Mouse (Mus musculus) liver, embryonic 12.5 days (tissue): Measurements from ENCODE around the gene Tceal9. TPM values are rescaled to one million over a fixed set of nuclear protein-coding genes. Genes with fewer than 3 reads are reported as not detected.
"Not testable (repeated sequence)": the region's sequence is repeated elsewhere in the genome, so short reads cannot be mapped to it uniquely, and the experiment has no call there.

ENCODE experiments used
- ATAC-seq: fragments of 200-750 bp; cut with Nextera tagmentation; 2 replicates; pipeline ENCODE4 v1.8.0; 2017; ENCODE audit warnings: moderate number of reproducible peaks, mild to moderate bottlenecking, moderate library complexity
- H3K27ac ChIP-seq: fragments of 300-500 bp; sonication (generic); 2 replicates; pipeline ENCODE4 v1.5.1; 2016; ENCODE audit warnings: mild to moderate bottlenecking
- H3K27me3 ChIP-seq: fragments of 300-500 bp; sonication (generic); replicated peaks from 2 replicates; pipeline ENCODE4 v1.6.1; 2016; ENCODE audit warnings: mild to moderate bottlenecking, moderate library complexity
- H3K36me3 ChIP-seq: fragments of 300-500 bp; sonication (generic); 2 replicates; pipeline ENCODE4 v1.6.1; 2016; ENCODE audit warnings: mild to moderate bottlenecking, moderate library complexity
- H3K4me1 ChIP-seq: fragments of 300-500 bp; sonication (generic); 2 replicates; pipeline ENCODE4 v1.6.1; 2016
- H3K4me2 ChIP-seq: fragments of 300-500 bp; sonication (generic); 2 replicates; pipeline ENCODE4 v1.6.1; 2016; ENCODE audit warnings: mild to moderate bottlenecking, moderate library complexity
- H3K4me3 ChIP-seq: fragments of 300-500 bp; sonication (generic); 2 replicates; pipeline ENCODE4 v1.5.1; 2016; ENCODE audit warnings: mild to moderate bottlenecking, moderate library complexity
- H3K9ac ChIP-seq: fragments of 300-500 bp; sonication (generic); 2 replicates; pipeline ENCODE4 v1.6.1; 2016; ENCODE audit warnings: mild to moderate bottlenecking, moderate library complexity
- H3K9me3 ChIP-seq: fragments of 300-500 bp; sonication (generic); replicated peaks from 2 replicates; pipeline ENCODE4 v1.6.1; 2016; ENCODE audit warnings: mild to moderate bottlenecking, moderate library complexity
- WGBS: fragments of 180-500 bp; shearing (Covaris S2); methylation state at CpG from one replicate; pipeline ENCODE4 v1.1.7; 2016; ENCODE audit not compliant: insufficient replicate concordance; 5-methylcytosine and 5-hydroxymethylcytosine counted together
- polyA plus RNA-seq: library from polyadenylated mRNA; unstranded; fragments of >200 nt; fragmentation: Nextera tagmentation; extraction: Ambion mirVana; gene quantifications from 2 replicates; pipeline ENCODE4 v1.2.1, GENCODE M21; 2016

The Tceal9 gene
- polyA plus RNA-seq, 1 experiment from 2014 or later, result 224 TPM

GRCm38 (mm10) chrX:136238118-136238517 is 6.8 kb upstream of the Tceal9 start:
- no peak for ATAC-seq
- no peak overlapping the region for H3K4me3 ChIP-seq
- no peaks in the 10 kb centered on the region for H3K9me3 ChIP-seq
- H3K4me2 ChIP-seq, result no peak overlapping the region
- H3K4me1 ChIP-seq, result no peaks in the 10 kb centered on the region
- no peaks in the 10 kb centered on the region for H3K36me3 ChIP-seq
- WGBS, result 38% methylated on average over 3 of the region's 3 CpGs
- no peak overlapping the region for H3K27ac ChIP-seq
- H3K27me3 ChIP-seq, result no peaks in the 10 kb centered on the region
- no peak overlapping the region for H3K9ac ChIP-seq

GRCm38 (mm10) chrX:136243181-136243580 is 1.7 kb upstream of the Tceal9 start:
- ATAC-seq, result no peak
- H3K36me3 ChIP-seq, result peaks cover 11% of the 10 kb centered on the region; the same call in 1 of the 2 replicates
- H3K27ac ChIP-seq, result no peak overlapping the region
- no peaks in the 10 kb centered on the region for H3K27me3 ChIP-seq
- no peaks in the 10 kb centered on the region for H3K9me3 ChIP-seq
- no peak overlapping the region for H3K4me3 ChIP-seq
- H3K4me1 ChIP-seq, result peaks cover 6% of the 10 kb centered on the region
- H3K4me2 ChIP-seq, result no peak overlapping the region
- 82% methylated on average over 2 of the region's 2 CpGs for WGBS
- H3K9ac ChIP-seq, result no peak overlapping the region

GRCm38 (mm10) chrX:136245521-136246071 is 717 bp downstream of the Tceal9 start:
- peak overlapping the region; percentile 67 for H3K27ac ChIP-seq
- H3K4me1 ChIP-seq, result peaks cover 6% of the 10 kb centered on the region
- whole genome bisulfite sequencing, result 22% methylated on average over 12 of the region's 15 CpGs
- H3K36me3 ChIP-seq, result peaks cover 11% of the 10 kb centered on the region; the same call in 1 of the 2 replicates
- H3K4me2 ChIP-seq, result peak overlapping the region; percentile 78
- peak overlapping the region; percentile 71 for H3K9ac ChIP-seq
- H3K4me3 ChIP-seq, result peak overlapping the region; percentile 66
- peak; percentile 62 for ATAC-seq
- H3K9me3 ChIP-seq, result no peaks in the 10 kb centered on the region
- no peaks in the 10 kb centered on the region for H3K27me3 ChIP-seq

GRCm38 (mm10) chrX:136248811-136249210 is 3.9 kb downstream of the Tceal9 start:
- Histone ChIP-seq H3K4me2 (no peak overlapping the region), H3K36me3 (peaks cover 11% of the 10 kb centered on the region; the same call in 1 of the 2 replicates), H3K9me3 (no peaks in the 10 kb centered on the region), H3K9ac (no peak overlapping the region), H3K27ac (no peak overlapping the region), H3K4me1 (peaks cover 21% of the 10 kb centered on the region), H3K27me3 (no peaks in the 10 kb centered on the region), H3K4me3 (no peak overlapping the region)
- no peak for ATAC-seq
- WGBS, result 77% methylated on average over 6 of the region's 6 CpGs

GRCm38 (mm10) chrX:136249671-136250070 is 4.8 kb downstream of the Tceal9 start:
- WGBS, result 66% methylated on average over 7 of the region's 7 CpGs
- Histone ChIP-seq H3K4me3 (no peak overlapping the region), H3K9me3 (no peaks in the 10 kb centered on the region), H3K36me3 (peaks cover 11% of the 10 kb centered on the region; the same call in 1 of the 2 replicates), H3K27ac (no peak overlapping the region), H3K27me3 (no peaks in the 10 kb centered on the region), H3K4me1 (peaks cover 21% of the 10 kb centered on the region), H3K4me2 (no peak overlapping the region), H3K9ac (no peak overlapping the region)
- no peak for ATAC-seq

GRCm38 (mm10) chrX:136252023-136252729 is 7.3 kb downstream of the Tceal9 start:
- Histone ChIP-seq H3K36me3 (peaks cover 9% of the 10 kb centered on the region; the same call in 1 of the 2 replicates), H3K9me3 (no peaks in the 10 kb centered on the region), H3K4me2 (peak overlapping the region; percentile 39), H3K27ac (0 out of 2 replicates have a peak overlapping the region, but pooled peaks have one; percentile 30), H3K4me3 (no peak overlapping the region), H3K4me1 (peaks cover 15% of the 10 kb centered on the region; the same call in 1 of the 2 replicates), H3K27me3 (no peaks in the 10 kb centered on the region), H3K9ac (no peak overlapping the region)
- WGBS, result 37% methylated on average over 6 of the region's 6 CpGs
- ATAC-seq, result peak; percentile 89

GRCm38 (mm10) chrX:136267720-136268119 is 22.8 kb downstream of the Tceal9 start:
- WGBS, result 66% methylated on average over 5 of the region's 5 CpGs
- no peak overlapping the region for H3K9ac ChIP-seq
- H3K9me3 ChIP-seq, result no peaks in the 10 kb centered on the region
- H3K36me3 ChIP-seq, result peaks cover 7% of the 10 kb centered on the region; the same call in 1 of the 2 replicates
- H3K4me3 ChIP-seq, result no peak overlapping the region
- 0 out of 2 replicates have a peak, but pooled peaks cover 3% of the 10 kb centered on the region for H3K4me1 ChIP-seq
- H3K27me3 ChIP-seq, result 0 out of 2 replicates have a peak, but pooled peaks cover 6% of the 10 kb centered on the region
- no peak overlapping the region for H3K4me2 ChIP-seq
- ATAC-seq, result no peak
- no peak overlapping the region for H3K27ac ChIP-seq

- WGBS, result 71% methylated on average over 4 of the region's 4 CpGs
- H3K4me2 ChIP-seq, result no peak overlapping the region
- no peak overlapping the region for H3K27ac ChIP-seq
- ATAC-seq, result no peak
- no peak overlapping the region for H3K9ac ChIP-seq
- 0 out of 2 replicates have a peak, but pooled peaks cover 3% of the 10 kb centered on the region for H3K4me1 ChIP-seq
- H3K9me3 ChIP-seq, result no peaks in the 10 kb centered on the region
- H3K36me3 ChIP-seq, result peaks cover 7% of the 10 kb centered on the region; the same call in 1 of the 2 replicates
- H3K27me3 ChIP-seq, result 0 out of 2 replicates have a peak, but pooled peaks cover 3% of the 10 kb centered on the region
- H3K4me3 ChIP-seq, result no peak overlapping the region
Measured at GRCm38 (mm10) chrX:136268173-136268572, 23.3 kb downstream of the Tceal9 start.

GRCm38 (mm10) chrX:136269743-136270392 is 25.0 kb downstream of the Tceal9 start, which contains the start of gene Bex3:
Gene Bex3 (plus strand): TSS chrX:136270253.
- H3K27ac ChIP-seq, H3K4me1 ChIP-seq, H3K9me3 ChIP-seq, H3K27me3 ChIP-seq, H3K36me3 ChIP-seq: not testable (repeated sequence)
- peak within 1 kb of the TSS; percentile 56 for H3K4me3 ChIP-seq
- WGBS, result 53% methylated on average over 6 of the region's 30 CpGs
- peak; percentile 98 for ATAC-seq
- H3K4me2 ChIP-seq, result peak within 1 kb of the TSS; percentile 61
- peak within 1 kb of the TSS; percentile 71 for H3K9ac ChIP-seq

- not testable (repeated sequence) for H3K9me3 ChIP-seq, H3K36me3 ChIP-seq, H3K27ac ChIP-seq, H3K27me3 ChIP-seq, H3K4me1 ChIP-seq
- 11% methylated on average over 16 of the region's 60 CpGs for WGBS
- peak; percentile 31 for ATAC-seq
- Histone ChIP-seq H3K4me2 (peak overlapping the region; percentile 61), H3K9ac (peak overlapping the region; percentile 71), H3K4me3 (peak overlapping the region; percentile 56)
Measured at GRCm38 (mm10) chrX:136270393-136271111, 25.7 kb downstream of the Tceal9 start.

- H3K27ac ChIP-seq, result no peak overlapping the region
- peaks cover 4% of the 10 kb centered on the region; the same call in 1 of the 2 replicates for H3K27me3 ChIP-seq
- no peak overlapping the region for H3K4me3 ChIP-seq
- H3K4me1 ChIP-seq, result 0 out of 2 replicates have a peak, but pooled peaks cover 3% of the 10 kb centered on the region
- H3K9me3 ChIP-seq, result no peaks in the 10 kb centered on the region
- H3K9ac ChIP-seq, result no peak overlapping the region
- ATAC-seq, result no peak
- H3K4me2 ChIP-seq, result no peak overlapping the region
- WGBS, result 39% methylated on average over 3 of the region's 3 CpGs
- peaks cover 7% of the 10 kb centered on the region; the same call in 1 of the 2 replicates for H3K36me3 ChIP-seq
Measured at GRCm38 (mm10) chrX:136274542-136274941, 29.7 kb downstream of the Tceal9 start.
